Mouse (Mus musculus) heart, adult 2 months (tissue): Measurements from ENCODE around the gene Fam124a.

Experiments used
- CTCF ChIP-seq: fragments of 200-600 bp; IDR thresholded peaks from 2 replicates; pipeline ENCODE4 v1.8.1; 2022; ENCODE audit warnings: antibody characterized with exemption, mild to moderate bottlenecking, moderate library complexity
- POLR2A ChIP-seq: fragments of 200-500 bp; IDR thresholded peaks from 2 replicates; pipeline ENCODE4 v1.6.1; 2011; ENCODE audit warnings: mild to moderate bottlenecking, low read depth, low read length, control low read depth; ENCODE audit not compliant: insufficient read depth

DNA sequence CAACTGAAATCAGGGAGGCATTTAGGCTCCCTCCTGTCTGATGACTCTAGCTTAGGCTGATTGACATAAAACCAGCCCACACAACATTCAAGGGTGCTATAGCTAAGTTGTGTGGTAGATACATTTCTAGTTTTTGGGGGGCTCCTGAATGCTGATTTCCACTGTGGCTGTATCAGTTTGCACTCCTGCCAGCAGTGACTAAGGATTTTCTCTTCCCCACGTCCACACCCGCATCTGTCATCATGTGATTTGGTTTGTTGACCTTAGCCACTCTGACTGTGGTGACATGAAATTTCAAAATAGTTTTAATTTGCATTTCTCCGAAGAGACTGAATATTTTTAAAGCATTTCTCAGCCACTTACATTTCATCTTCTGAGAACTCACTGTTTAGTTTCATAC, 101.9 kb downstream of the Fam124a start:
- TF ChIP-seq CTCF: no peak
- TF ChIP-seq POLR2A: no peak
